Mouse (Mus musculus) activated CD4-positive, CD25-positive, alpha-beta regulatory T cell, adult 4 months (primary cell): Measurements from ENCODE around the gene Tkt. TPM values are rescaled to one million over a fixed set of nuclear protein-coding genes. Genes with fewer than 3 reads are reported as not detected.
"Not testable (repeated sequence)": the region's sequence is repeated elsewhere in the genome, so short reads cannot be mapped to it uniquely, and the experiment has no call there.

Experiments used
- ATAC-seq: one replicate; pipeline ENCODE4 v1.8.0; 2017
- polyA plus RNA-seq, 2 experiments: library from polyadenylated mRNA; unstranded; fragments of 100-300 nt; shearing (Covaris generic); gene quantifications; one replicate each; pipeline ENCODE4 v1.2.1; 2017

Tkt gene
- polyA plus RNA-seq, result 100 to 1,000 TPM; 180 to 266 TPM

DNA sequence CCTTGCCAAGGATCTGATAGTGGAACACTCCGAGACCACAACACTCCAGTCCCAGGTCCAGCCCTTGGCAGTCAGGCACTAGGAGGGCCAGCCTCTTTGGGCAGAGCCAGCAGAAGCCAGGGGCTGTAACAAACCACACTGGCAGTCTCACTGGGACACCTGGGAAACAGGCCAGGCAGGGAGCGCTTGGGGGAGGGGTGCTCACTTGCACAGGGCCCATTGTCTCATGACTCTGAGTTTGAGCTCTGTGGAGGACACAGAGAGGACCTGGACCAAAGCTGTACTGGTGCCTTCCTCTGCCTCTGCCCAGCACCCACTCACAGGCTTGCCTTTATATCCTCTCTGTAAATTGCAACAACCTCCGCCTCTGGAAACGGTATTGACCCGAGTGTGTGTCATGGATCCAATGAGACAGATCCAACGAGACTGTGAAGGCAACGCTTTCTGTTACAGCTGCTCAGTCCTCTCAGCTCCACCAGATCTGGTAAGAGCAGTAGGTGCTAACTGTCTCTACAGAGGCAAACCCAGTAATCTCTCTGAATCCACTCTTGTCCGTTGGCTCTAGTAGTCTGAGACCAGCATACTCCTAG is at the start of gene Tkt:
TSS of gene Tkt (plus strand) at position 229 of the 590 bp plus-strand sequence.
- no peak for ATAC-seq

DNA sequence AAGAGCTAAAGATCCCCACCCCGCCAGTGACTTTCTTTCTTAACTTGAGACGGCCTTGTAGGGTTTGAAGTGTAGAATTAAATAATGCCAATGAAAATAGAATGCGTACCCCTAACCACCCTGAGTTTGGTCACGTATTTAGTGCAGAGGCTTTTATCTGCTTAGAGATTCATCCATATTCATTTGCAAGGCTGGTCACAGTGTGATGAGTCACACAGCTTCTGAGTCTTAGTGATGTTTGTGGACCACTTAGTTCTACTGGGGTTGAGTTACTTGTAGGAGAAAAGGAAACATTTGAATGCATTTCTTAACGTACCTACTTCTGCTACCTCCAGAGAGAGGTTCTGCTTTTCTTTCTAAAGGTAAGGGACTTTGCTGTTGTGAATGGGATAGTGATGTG is 43.2 kb upstream of the Tkt start:
- no peak for ATAC-seq

DNA sequence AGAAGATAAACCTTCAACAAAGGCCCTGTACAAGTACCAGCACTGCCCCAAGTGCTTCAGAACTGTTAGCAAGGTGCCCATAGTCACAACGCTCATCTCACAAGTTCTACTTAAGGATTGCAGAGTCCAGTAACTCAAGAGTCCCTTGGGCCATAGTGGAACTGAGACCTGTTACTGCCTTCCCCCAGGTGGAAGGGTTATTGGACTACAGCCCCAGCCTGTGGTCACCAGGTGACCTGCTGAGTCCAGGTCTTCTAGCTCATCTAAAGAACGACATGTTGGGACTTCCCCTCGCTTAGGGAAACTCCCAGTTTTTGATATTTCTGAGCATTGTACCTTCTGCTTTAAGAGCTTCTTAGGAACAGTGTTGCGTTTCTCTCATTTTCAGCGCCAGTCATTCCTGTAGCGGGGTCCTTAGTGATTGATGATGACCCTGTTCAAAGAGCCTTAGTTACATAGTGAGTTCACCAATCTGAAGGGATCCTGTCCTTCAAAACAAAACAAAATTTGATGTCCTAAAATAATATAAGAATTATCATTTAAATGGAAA is 37.9 kb upstream of the Tkt start:
- ATAC-seq, result no peak

DNA sequence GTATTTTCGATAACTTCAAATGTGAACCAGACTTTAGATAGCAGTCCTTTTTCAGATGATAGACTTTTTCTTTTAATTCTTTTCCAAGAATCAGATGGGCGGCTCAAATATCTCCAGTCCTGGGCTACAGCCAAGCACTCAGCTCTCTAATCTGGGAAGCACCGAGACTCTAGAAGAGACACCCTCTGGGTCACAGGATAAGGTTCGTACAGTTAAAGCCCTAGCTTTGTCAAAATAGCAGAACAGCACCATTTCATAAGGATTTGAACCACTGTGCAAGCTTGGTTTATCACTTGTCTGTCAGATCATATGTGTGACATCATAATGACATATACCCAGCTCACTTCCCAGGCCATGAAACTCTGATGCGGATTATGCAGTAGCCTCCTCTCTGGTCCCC is 35.3 kb upstream of the Tkt start:
- ATAC-seq, result no peak

DNA sequence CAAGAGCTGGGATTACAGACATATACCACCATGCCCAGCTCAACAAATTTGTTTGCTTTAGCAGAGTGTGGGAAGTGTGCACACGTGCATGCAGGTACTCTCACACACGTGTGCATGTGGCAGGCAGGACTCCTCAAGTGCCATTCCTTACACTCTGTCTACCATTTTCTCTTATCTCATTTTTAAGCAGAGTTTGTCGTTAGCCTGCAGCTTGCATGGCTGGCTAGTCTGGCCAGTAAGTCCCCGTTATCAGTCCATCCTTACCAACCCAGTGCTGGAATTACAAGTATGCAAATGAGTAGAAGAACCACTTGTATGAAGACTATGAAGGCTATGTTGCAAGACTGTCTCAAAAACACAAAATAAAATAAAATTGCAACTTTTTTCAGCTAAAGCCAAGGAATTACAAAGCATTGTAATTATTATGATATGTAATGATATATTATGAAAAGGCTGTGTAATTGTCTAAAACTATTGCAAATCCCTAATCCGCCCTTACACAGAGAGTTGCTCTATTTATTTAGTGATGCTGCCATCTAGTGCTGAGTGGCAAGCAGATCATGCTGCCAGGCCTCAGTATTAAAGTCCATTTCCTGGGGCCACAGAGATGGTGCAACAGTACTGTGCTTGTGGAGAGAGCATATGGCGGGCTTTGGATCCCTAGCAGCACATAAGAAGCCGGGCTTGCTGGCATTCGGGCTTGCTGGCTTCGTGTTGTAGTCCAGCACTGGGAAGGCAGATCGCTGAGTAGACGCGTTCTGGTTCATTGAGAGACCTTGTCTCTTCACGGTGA is 32.0 kb upstream of the Tkt start:
- ATAC-seq, result no peak

DNA sequence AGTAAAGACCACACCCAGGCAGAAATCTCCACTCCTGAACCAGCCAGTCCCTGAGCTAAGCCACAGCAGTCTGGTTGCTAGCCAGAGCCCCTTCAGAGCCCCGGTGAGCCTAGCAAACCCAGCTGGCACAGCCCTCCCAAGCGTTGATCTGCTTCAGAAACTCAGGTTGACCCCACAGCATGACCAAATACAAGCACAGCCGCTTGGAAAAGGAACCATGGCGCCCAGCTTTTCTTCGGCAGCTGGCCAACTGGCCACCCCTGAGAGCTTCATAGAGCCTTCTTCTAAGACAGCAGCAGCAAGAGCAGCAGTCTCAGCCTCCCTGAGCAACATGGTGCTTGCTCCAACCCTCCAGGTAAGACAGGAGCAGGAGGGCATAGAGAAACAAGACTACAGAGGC is 28.8 kb upstream of the Tkt start:
- ATAC-seq, result no peak

DNA sequence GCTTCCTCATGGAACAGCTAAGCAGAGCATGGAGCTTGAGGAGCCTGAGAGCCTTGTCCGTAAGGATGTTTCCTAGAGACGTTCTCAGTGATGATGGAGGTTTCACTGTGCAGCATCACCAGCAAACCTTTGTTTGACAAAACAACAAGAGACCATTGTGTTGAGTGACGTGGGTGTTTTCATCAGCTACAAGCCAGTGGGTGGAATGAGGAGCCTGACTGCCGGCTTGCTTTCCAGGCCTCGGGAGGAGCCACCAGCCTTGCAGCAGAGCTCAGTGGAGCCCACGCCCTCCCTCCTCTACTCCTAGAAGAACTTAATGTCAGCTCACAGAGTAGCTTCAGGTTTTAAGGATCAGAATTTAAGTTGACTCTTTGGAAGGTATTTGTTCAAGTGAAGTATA is 24.8 kb upstream of the Tkt start:
- ATAC-seq, result no peak

DNA sequence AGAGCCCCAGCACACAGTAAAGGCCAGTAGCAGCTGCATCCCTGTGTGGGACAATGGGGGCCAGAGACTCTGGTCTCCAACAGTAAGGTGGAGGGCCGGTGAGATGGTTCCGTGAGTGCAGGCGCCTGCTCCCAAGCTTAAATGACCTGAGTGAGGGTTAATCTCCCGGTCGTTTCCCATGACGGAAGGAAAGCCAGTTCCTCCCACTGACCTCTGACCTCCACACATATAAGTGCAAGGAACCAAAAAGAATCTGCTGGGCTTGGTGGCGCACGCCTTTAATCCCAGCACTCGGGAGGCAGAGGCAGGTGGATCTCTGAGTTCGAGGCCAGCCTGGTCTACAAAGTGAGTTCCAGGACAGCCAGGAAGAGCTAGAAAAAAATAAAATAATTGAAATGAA is 19.8 kb upstream of the Tkt start:
- no peak for ATAC-seq

DNA sequence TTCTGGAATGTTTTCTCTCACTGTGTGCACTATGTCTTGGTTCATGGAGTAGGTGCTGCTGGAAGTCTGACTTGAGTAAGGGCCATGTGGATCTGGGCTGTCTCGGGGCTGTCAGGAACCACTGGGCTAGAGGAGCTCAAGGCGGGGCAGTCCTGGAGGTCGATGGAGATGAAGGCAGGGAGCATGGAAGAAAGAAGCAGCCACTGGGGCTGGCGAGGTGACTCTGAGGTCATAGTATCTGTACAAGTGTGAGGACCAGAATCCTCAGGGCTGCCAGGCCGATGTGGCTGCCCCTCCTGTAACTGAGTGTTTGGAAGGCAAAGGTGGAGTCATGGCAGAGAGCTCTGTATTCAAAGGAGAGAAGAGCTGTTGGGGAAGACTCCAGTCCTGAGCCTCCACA is 19.2 kb upstream of the Tkt start:
- ATAC-seq, result no peak

DNA sequence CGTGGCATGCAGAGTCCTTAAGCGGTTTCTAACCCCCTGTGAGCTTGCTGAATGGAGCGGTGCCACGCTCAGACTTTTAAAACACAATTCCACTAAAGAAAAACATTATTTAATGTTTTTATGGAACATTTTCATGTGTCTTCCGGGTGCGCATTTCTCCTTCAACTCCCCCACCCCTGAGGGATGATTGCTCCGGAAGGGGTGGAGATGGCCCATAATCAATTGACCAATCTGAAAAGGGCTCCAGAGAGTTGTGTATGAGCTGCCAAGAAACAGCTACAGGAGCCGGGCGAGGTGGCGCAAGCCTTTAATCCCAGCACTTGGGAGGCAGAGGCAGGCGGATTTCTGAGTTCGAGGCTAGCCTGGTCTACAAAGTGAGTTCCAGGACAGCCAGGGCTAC is 18.7 kb upstream of the Tkt start:
- no peak for ATAC-seq

DNA sequence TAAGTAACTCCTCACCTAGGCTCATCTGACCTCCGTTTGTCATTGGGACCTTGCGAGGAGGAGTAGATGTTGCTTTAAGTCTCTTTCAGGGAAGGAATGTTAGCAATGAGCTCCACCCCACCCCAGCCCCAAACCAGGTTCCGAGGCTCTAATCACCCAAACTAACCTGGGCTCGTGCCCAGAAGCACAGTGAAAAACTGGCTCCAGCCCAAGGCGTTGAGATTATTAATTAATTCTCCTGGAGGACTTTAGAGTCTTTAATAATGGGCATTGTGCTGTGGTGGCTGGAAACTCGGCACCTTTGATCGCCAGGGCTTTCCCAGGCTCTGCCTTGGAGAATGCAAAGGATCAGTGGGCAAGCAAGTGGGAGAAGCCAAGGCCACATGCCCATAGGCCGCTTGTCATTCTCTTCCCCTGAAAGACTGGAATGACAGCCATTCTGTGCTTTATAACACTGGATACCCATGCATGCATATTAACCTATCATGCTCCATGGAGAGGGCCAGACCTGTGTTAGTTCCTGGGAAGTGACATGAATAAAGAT is 17.4 kb upstream of the Tkt start:
- ATAC-seq, result no peak

DNA sequence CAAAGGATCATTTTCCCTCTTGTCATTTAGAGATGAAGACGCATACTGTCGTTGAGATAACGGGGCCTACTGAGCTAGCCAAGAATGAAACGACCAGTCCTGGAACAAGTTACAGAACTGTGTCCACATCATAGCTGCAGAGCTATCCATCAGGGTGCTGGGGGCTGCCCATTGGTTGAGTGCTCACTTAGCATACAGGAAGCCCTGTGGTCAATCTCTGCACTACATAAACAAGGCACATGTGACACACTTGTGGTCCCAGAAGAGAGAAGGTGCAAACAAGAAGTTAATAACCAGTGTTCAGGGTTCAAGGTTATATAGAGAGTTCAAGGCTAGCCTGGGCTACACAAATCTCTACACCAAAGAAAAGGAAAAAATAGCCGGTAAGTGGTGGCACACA is 16.7 kb upstream of the Tkt start:
- no peak for ATAC-seq

DNA sequence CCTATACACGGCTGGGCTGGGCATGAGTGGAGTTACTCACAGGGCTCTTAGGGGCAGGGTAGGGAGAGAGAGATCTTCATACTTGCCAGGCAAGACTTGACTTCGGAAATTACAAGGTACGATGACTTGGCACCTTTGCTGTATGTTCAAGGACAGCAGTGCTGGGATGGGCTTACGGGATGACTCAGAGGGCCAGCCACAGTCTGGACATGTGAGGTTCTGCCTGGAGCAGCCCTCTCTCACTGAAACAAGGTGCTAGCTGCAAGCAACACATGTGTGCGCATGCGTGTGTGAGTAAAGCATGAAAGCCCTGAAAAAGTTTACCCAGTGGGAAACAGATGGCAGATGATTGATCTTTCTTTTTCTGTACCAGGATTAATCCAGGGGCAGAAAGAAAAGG is 16.3 kb upstream of the Tkt start:
- no peak for ATAC-seq

DNA sequence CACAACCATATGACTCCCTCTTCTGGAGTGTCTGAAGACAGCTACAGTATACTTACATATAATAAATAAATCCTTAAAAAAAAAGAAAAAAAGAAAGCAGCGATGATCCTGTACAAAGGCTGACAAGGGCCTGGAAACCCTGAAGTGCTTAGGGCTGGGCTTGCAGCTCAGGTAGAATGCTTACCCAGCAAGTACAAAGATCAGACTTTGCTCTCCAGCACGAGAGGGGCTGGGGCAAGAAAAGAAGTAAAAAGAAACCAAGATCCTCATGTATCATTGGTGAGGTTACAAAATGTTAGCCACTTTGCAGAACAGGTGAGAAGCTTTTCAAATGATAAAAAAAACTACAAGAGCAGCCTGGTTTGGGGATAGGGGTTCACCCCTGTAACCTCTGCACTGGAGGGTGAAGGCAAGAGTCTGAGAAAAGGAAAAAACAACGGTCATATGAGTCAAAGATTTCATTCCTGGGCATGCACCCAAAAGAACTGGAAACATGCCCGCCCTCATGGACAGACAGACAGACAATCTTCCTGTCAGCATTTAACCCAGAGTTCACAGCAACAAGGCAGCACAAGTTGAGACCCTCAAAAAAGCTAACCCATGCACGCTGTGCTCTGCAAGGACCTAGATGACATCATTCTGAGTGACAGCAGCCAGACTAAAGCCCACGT is 14.2 kb upstream of the Tkt start:
- no peak for ATAC-seq

DNA sequence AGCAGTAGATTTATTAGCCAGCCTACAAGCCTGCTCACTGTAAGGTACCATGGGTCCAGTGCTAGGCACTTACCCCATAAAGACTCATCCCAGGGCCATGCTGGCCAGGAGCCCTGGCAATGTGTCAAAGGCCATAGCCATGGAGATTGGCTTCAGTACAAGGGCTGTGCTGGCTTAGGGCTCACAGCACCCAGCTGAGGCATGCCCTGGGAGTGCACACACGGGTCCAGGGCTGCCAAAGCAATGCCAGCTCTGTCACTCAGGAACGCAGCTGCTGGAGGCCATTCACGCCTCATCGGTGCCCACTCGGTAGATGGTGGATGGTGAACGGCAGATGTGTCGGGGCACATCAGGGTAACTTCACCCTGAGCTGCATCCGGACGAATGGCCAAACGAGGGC is 6.6 kb upstream of the Tkt start:
- ATAC-seq, result no peak

DNA sequence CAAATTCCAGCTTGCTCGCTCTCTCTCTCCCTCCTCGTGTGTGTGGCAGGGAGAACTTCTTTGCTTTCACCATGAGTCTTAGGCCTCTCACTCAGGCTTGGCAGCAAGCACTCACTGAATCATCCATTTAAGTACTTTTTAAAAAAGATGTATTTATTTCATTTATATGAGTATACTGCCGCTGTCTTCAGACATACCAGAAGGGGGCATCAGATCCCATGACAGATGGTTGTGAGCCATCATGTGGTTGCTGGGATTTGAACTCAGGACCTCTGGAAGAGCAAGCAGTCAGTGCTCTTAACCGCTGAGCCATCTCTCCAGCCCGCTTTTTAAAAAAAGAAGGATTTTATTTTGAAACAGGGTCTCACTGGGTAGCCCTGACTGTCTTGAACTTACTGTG is 4.8 kb upstream of the Tkt start:
- not testable (repeated sequence) for ATAC-seq

DNA sequence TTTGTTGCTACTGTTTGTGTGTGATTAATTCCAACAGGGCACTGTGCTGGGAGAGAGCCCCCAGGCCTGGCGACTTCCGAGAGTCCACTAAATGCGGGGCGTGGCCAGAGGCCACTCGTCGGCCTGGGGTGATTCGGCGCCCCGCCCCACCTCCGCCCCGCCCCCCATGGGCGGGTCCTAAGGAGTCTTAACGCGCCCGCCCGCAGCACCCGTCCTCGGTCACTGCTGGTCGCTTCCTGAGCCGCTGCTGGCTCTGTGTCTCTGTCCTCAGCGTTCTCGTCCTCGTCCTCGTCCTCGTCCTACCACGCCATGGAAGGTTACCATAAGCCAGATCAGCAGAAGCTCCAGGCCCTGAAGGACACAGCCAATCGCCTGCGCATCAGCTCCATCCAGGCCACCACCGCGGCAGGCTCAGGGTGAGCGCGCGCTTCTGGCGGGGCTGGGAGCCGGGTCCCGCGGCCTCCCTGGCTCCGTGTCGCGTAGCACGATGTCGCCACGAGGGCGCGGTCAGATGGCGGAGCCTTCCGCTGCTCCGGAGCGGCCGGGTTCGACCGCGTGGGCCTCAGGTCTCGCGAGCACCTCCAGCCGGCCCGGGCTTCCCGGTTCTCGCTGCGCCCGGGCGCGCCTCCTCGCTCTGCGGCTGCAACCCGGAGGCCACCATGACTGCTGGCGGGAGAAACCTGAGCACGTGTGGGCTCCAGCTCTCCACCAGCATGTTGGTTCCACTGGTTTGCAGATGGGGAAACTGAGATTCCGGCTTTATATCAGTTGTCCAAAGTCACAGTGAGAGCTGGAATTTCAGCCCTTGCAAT is 1.0 kb downstream of the Tkt start:
- peak; percentile 86 for ATAC-seq

DNA sequence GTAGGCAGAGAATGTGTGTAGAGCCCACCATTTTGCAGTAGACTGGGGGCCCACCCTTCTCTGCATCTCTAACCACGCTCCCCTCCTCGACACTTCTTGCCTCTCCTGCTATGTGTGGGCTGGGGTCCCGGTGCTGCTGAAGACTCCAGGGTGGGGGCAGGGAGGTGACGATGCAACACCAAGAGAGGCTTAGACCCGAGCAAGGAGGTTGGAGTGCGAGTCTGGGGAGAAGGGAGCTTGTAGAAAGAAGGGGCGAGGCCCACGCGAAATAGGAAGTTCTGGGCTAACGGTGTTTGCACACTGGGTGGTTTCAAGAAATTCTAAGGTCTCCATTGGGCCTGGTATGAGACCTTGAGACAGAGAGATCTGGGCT is 1.6 kb downstream of the Tkt start:
- ATAC-seq, result no peak

DNA sequence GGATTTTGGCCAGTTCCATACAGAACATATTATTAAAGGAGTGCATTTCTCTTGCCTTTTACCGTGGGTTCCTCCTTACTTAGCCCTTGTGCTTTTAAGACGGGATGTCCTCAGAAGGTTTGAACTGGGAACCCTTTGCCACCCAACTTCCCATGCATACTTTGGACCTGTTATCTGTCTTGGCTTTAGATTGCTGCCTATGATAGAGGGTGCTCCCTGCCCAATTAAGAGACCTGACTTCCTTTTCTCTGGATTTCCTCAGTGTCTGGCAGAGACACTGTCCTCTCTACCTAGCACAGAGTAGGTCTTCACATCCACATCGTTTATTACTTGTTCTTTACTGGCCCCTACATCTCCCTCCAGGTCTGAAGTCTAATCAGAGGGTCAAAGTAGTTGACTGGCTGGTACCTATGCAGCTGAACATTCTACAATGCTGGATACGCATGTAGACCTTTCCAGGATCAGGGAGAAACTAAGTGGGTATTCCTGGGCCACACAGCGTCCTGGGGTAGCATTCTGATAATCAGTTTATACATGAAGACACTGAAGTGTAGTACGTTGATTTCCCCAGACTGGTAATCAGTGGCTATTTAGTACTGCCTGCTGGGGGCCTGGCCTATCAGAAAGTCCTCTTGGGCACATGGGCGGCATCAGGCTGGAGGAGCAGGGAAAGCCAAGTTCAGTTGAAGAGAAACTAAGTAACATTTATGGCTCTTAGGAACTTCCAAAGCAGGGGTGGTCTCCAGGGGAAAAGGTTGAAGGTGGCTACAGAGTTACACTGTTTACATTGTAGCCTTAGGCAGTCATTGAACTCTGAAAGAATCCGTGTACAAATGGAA is 2.3 kb downstream of the Tkt start:
- ATAC-seq, result no peak

DNA sequence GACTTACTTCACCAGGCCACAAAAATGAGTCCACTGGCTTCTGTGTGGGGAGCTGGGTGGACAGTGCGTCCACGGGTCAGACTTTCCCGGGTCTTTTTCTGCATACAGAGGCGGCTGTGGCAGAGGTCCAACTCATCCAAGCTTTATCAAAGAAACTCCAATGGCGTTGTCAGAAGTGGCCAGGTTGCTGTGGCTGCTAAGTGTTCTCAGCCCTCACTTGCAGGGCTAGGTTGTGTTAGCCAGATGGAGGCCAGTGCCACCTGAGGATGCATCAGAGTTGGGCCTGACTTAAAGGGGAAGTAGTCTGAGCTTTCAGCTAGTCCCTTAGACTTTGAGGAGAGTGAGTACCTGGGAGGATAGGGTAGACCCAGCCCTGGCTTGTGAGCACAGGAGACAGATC is 3.4 kb downstream of the Tkt start:
- ATAC-seq, result no peak

DNA sequence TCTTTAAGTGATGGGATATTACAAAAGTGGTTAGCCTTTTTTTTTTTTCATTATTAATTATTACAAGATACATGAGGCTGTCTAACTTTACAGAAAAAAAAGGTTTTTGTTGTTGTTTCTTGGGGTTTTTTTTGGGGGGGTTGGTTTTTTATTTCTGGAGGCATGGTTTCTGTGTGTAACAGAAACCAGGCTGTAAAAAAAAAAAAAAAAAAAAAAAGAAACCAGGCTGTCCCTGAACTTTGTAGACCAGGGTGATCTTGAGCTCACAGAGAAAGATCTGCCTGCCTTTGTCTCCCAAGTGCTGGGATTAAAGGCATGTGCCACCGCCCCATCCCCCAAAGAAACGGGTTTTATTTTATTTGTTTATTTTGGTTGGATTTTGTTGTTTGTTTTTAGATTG is 3.8 kb downstream of the Tkt start:
- no peak for ATAC-seq

DNA sequence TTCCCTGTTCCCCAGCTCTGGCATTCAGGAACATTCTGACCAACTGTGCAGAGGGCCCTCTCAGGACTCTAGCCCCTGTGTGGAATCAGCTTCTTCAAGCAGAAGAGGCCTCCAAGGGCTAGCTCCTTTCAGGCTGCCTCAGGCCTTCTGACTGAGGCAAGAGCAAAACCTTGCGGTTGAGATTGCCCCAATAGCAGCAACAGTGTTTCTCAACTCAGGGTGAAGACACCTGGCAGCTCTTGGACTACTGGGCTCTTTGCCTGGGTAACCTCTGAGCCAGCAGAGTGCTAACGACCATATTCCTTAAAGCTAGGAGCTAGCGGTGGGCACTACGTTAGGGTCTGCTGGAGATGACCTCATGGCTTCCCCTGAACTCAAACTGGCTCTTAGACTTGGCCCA is 5.0 kb downstream of the Tkt start:
- no peak for ATAC-seq
